In the genomic region with DNA sequence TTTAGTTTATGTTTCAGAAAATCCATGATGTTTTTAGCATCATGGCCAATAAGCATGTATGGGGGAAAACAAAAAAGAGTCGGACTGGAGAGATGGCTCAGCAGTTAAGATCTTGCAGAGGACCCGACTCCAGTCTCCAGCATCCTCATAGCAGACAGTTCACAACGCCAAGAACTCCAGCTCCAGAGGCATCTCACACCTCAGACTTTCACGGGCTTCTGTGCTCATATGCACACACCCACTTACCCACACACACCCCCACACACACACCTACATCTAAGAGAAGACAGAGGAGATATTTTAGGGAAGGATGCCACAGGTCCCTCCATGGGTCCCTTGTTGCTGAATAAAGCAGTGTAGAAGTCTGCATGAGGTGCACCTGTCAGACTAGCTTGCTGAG, we compare ENCODE assay signal across 24 mouse cellular contexts. TPM values are rescaled to one million over a fixed set of nuclear protein-coding genes. Genes with fewer than 3 reads are reported as not detected.
"Had no signal": no experiment of that assay in that cellular context is flagged by ENCODE, and none has a peak within 500 bp of the region (broad histone marks: within the 10 kb centered on the region; RNA-seq: fewer than 3 reads in every experiment).

No protein-coding gene starts in this region.

- H3K27ac ChIP-seq: neural tube, embryonic 13.5 days; neural tube, embryonic 15.5 days; stomach, embryonic 15.5 days; stomach, postnatal 0 days had no signal

- H3K27me3 ChIP-seq: neural tube, embryonic 13.5 days; neural tube, embryonic 15.5 days; stomach, embryonic 15.5 days had no signal

- H3K4me3 ChIP-seq: neural tube, embryonic 13.5 days; neural tube, embryonic 15.5 days; stomach, embryonic 15.5 days had no signal

- H3K4me1 ChIP-seq: stomach, embryonic 15.5 days had no signal

- H3K9me3 ChIP-seq: neural tube, embryonic 13.5 days; neural tube, embryonic 15.5 days; stomach, embryonic 15.5 days had no signal

- DNase-seq: retina, postnatal 1 day; right cerebral cortex, adult 18-20 months; right cerebral cortex, postnatal 14 days; right cerebral cortex, postnatal 25 days; right cerebral cortex, postnatal 4 days; spleen, adult 18-20 months; thymus, adult 18-20 months; thymus, adult 2 months; thymus, postnatal 14 days; thymus, postnatal 25 days; thymus, postnatal 36 days; thymus, postnatal 4 days had no signal

- H3K36me3 ChIP-seq: neural tube, embryonic 13.5 days; neural tube, embryonic 15.5 days; stomach, embryonic 15.5 days had no signal

RNA-seq across cellular contexts. Expression of a gene that starts 14.4 kb away (rescaled TPM):
- total RNA-seq: neutrophil, adult 5-6 weeks had no signal
- polyA plus RNA-seq: neural tube, embryonic 13.5 days; neural tube, embryonic 14.5 days; neural tube, embryonic 15.5 days; small intestine, adult 2 months; spleen, adult 2 months; stomach, embryonic 14.5 days; stomach, embryonic 15.5 days; stomach, embryonic 16.5 days; stomach, postnatal 0 days; thymus, postnatal 0 days; urinary bladder, adult 2 months had no signal

RNA-seq across cellular contexts. Expression of a gene that starts 56.7 kb away (rescaled TPM):
- total RNA-seq: neutrophil, adult 5-6 weeks had no signal
- polyA plus RNA-seq: small intestine, adult 2 months; spleen, adult 2 months; stomach, embryonic 14.5 days had no signal
